Mouse (Mus musculus) hindbrain, embryonic 12.5 days (tissue): ENCODE data around the gene Oxsm. TPM values are rescaled to one million over a fixed set of nuclear protein-coding genes. Genes with fewer than 3 reads are reported as not detected.

ENCODE experiments used
- polyA plus RNA-seq: library from polyadenylated mRNA; unstranded; fragments of >200 nt; fragmentation: Nextera tagmentation; extraction: Ambion mirVana; gene quantifications from 2 replicates; pipeline ENCODE4 v1.2.1, GENCODE M21; 2016

Oxsm gene
- polyA plus RNA-seq, 1 experiment from 2014 or later, result 1.6 TPM

Other genes starting within 250 kb of the Oxsm start
- 27.6 and 27.7 TPM in 2 replicates for gene Ngly1, start 528 bp downstream of the Oxsm start, polyA plus RNA-seq
- gene Top2b, start 115.4 kb upstream of the Oxsm start, polyA plus RNA-seq, result 176 and 181 TPM in 2 replicates